Mouse (Mus musculus): ENCODE measurements around the gene Tll1. TPM values are rescaled to one million over a fixed set of nuclear protein-coding genes. Genes with fewer than 3 reads are reported as not detected.
A peak's percentile ranks its signal among the peaks of the same experiment; 100 is the strongest.

Gene Tll1
- total RNA-seq, 1 experiment = 1.5 TPM

- in situ Hi-C loops (cut with MboI; ENCODE audit: low sequenced_read_pairs in 2 of 2, unreplicated experiment in 2 of 2) = no loop called here
- peak; percentile 15 for DNase-seq (ENCODE audit: low read depth, low spot score)
- H3K4me3 ChIP-seq (ENCODE audit: insufficient read depth in 1 of 2, low read depth in 1 of 2, low read length in 2 of 2, poor library complexity in 1 of 2, severe bottlenecking in 1 of 2) = peak overlapping the region; percentile 56 to 67
- TF ChIP-seq CHD2 (IDR thresholded peaks at IDR 0.05; ENCODE audit: low read depth, low read length) (no peak), ZC3H11A (IDR thresholded peaks at IDR 0.05; ENCODE audit: borderline replicate concordance, low read depth, low read length) (no peak), MAFK (IDR thresholded peaks at IDR 0.05; ENCODE audit: insufficient read depth, low read depth, low read length) (no peak), ZNF384 (IDR thresholded peaks at IDR 0.05; ENCODE audit: low read depth, low read length) (no peak), HCFC1 (IDR thresholded peaks at IDR 0.05; ENCODE audit: borderline replicate concordance, insufficient read depth, low read length) (no peak)
- no peaks in the 10 kb centered on the region for H3K9me3 ChIP-seq (ENCODE audit: control insufficient read depth, insufficient read depth, low read depth, low read length)
- no peaks in the 10 kb centered on the region; a peak in 1 of 4 replicates for H3K4me1 ChIP-seq (ENCODE audit: control insufficient read depth in 2 of 2, insufficient read depth in 2 of 2, low read length in 2 of 2, poor library complexity in 1 of 2)
- no peak overlapping the region for H3K27ac ChIP-seq (ENCODE audit: insufficient read depth, low read depth, low read length, poor library complexity, severe bottlenecking)
- H3K36me3 ChIP-seq (ENCODE audit: control insufficient read depth, insufficient read depth, low read length, poor library complexity, severe bottlenecking) = no peaks in the 10 kb centered on the region
- H3K9ac ChIP-seq (ENCODE audit: insufficient read depth, low read depth, low read length, poor library complexity, severe bottlenecking) = no peak overlapping the region
These were observed 1.2 kb downstream of the Tll1 start for GRCm38 (mm10) chr8:64204801-64205311.

GRCm38 (mm10) chr8:64204167-64204566 is 1.9 kb downstream of the Tll1 start:
- Histone ChIP-seq H3K4me1 (ENCODE audit: control insufficient read depth in 2 of 2, insufficient read depth in 2 of 2, low read length in 2 of 2, poor library complexity in 1 of 2) (no peaks in the 10 kb centered on the region; a peak in 1 of 4 replicates), H3K36me3 (ENCODE audit: control insufficient read depth, insufficient read depth, low read length, poor library complexity, severe bottlenecking) (no peaks in the 10 kb centered on the region), H3K9me3 (ENCODE audit: control insufficient read depth, insufficient read depth, low read depth, low read length) (no peaks in the 10 kb centered on the region), H3K9ac (ENCODE audit: insufficient read depth, low read depth, low read length, poor library complexity, severe bottlenecking) (no peak overlapping the region), H3K27ac (ENCODE audit: insufficient read depth, low read depth, low read length, poor library complexity, severe bottlenecking) (no peak overlapping the region), H3K4me3 (ENCODE audit: insufficient read depth in 1 of 2, low read depth in 1 of 2, low read length in 2 of 2, poor library complexity in 1 of 2, severe bottlenecking in 1 of 2) (peak overlapping the region in 1 of 2 experiments; percentile 56; a peak in 2 of 4 replicates)
- peak; percentile 9 for DNase-seq (ENCODE audit: low read depth, low spot score)
- in situ Hi-C loops (cut with MboI; ENCODE audit: low sequenced_read_pairs in 2 of 2, unreplicated experiment in 2 of 2) = no loop called here
- no peak for TF ChIP-seq MAFK (IDR thresholded peaks at IDR 0.05; ENCODE audit: insufficient read depth, low read depth, low read length)
- no peak for TF ChIP-seq CHD2 (IDR thresholded peaks at IDR 0.05; ENCODE audit: low read depth, low read length)
- no peak for TF ChIP-seq ZNF384 (IDR thresholded peaks at IDR 0.05; ENCODE audit: low read depth, low read length)
- TF ChIP-seq ZC3H11A (IDR thresholded peaks at IDR 0.05; ENCODE audit: borderline replicate concordance, low read depth, low read length) = no peak
- TF ChIP-seq HCFC1 (IDR thresholded peaks at IDR 0.05; ENCODE audit: borderline replicate concordance, insufficient read depth, low read length) = no peak

- no peak for TF ChIP-seq ZNF384 (IDR thresholded peaks at IDR 0.05; ENCODE audit: low read depth, low read length)
- no peak for TF ChIP-seq HCFC1 (IDR thresholded peaks at IDR 0.05; ENCODE audit: borderline replicate concordance, insufficient read depth, low read length)
- TF ChIP-seq CHD2 (IDR thresholded peaks at IDR 0.05; ENCODE audit: low read depth, low read length) = no peak
- TF ChIP-seq ZC3H11A (IDR thresholded peaks at IDR 0.05; ENCODE audit: borderline replicate concordance, low read depth, low read length) = no peak
- no peak for TF ChIP-seq MAFK (IDR thresholded peaks at IDR 0.05; ENCODE audit: insufficient read depth, low read depth, low read length)
- Histone ChIP-seq H3K4me1 (ENCODE audit: control insufficient read depth in 2 of 2, insufficient read depth in 2 of 2, low read length in 2 of 2, poor library complexity in 1 of 2) (no peaks in the 10 kb centered on the region), H3K27ac (ENCODE audit: insufficient read depth, low read depth, low read length, poor library complexity, severe bottlenecking) (no peak overlapping the region), H3K9ac (ENCODE audit: insufficient read depth, low read depth, low read length, poor library complexity, severe bottlenecking) (no peak overlapping the region), H3K9me3 (ENCODE audit: control insufficient read depth, insufficient read depth, low read depth, low read length) (no peaks in the 10 kb centered on the region), H3K4me3 (ENCODE audit: insufficient read depth in 1 of 2, low read depth in 1 of 2, low read length in 2 of 2, poor library complexity in 1 of 2, severe bottlenecking in 1 of 2) (no peak overlapping the region), H3K36me3 (ENCODE audit: control insufficient read depth, insufficient read depth, low read length, poor library complexity, severe bottlenecking) (no peaks in the 10 kb centered on the region)
- in situ Hi-C loops (cut with MboI; ENCODE audit: low sequenced_read_pairs in 2 of 2, unreplicated experiment in 2 of 2) = no loop called here
- no peak for DNase-seq (ENCODE audit: low read depth, low spot score)
These were observed 7.7 kb downstream of the Tll1 start for GRCm38 (mm10) chr8:64198326-64198725.

GRCm38 (mm10) chr8:64193421-64193820 is 12.7 kb downstream of the Tll1 start:
- no peak for DNase-seq (ENCODE audit: low read depth, low spot score)
- TF ChIP-seq ZC3H11A (IDR thresholded peaks at IDR 0.05; ENCODE audit: borderline replicate concordance, low read depth, low read length) (no peak), ZNF384 (IDR thresholded peaks at IDR 0.05; ENCODE audit: low read depth, low read length) (no peak), CHD2 (IDR thresholded peaks at IDR 0.05; ENCODE audit: low read depth, low read length) (no peak), MAFK (IDR thresholded peaks at IDR 0.05; ENCODE audit: insufficient read depth, low read depth, low read length) (no peak), HCFC1 (IDR thresholded peaks at IDR 0.05; ENCODE audit: borderline replicate concordance, insufficient read depth, low read length) (no peak)
- Histone ChIP-seq H3K4me1 (ENCODE audit: control insufficient read depth in 2 of 2, insufficient read depth in 2 of 2, low read length in 2 of 2, poor library complexity in 1 of 2) (no peaks in the 10 kb centered on the region), H3K9ac (ENCODE audit: insufficient read depth, low read depth, low read length, poor library complexity, severe bottlenecking) (no peak overlapping the region), H3K36me3 (ENCODE audit: control insufficient read depth, insufficient read depth, low read length, poor library complexity, severe bottlenecking) (no peaks in the 10 kb centered on the region), H3K9me3 (ENCODE audit: control insufficient read depth, insufficient read depth, low read depth, low read length) (no peaks in the 10 kb centered on the region), H3K27ac (ENCODE audit: insufficient read depth, low read depth, low read length, poor library complexity, severe bottlenecking) (no peak overlapping the region), H3K4me3 (ENCODE audit: insufficient read depth in 1 of 2, low read depth in 1 of 2, low read length in 2 of 2, poor library complexity in 1 of 2, severe bottlenecking in 1 of 2) (no peak overlapping the region)
- in situ Hi-C loops (cut with MboI; ENCODE audit: low sequenced_read_pairs in 2 of 2, unreplicated experiment in 2 of 2) = no loop called here
